Mouse (Mus musculus) embryonic stem cell, embryonic (primary cell): ENCODE measurements around the gene Ssxb5.
"Not testable (repeated sequence)": the region's sequence is repeated elsewhere in the genome, so short reads cannot be mapped to it uniquely, and the experiment has no call there.

Source experiments
- CTCF ChIA-PET, 4 experiments: fragments of 300-600 bp in 2 of 4; fragments of 350-600 bp in 2 of 4; sonication (Branson Sonifier 250); formaldehyde crosslinking; loops; one replicate each; lab custom pipeline; 2022; ENCODE audit warnings: inconsistent platforms in 2 of 4; lab: Charles Lee
- POLR2A ChIA-PET, 4 experiments: fragments of 300-600 bp in 2 of 4; fragments of 350-600 bp in 2 of 4; sonication (Branson Sonifier 250); formaldehyde crosslinking; loops; one replicate each; lab custom pipeline; 2022; ENCODE audit warnings: antibody characterized with exemption in 4 of 4, inconsistent platforms in 1 of 4; lab: Charles Lee

The Ssxb5 gene

DNA sequence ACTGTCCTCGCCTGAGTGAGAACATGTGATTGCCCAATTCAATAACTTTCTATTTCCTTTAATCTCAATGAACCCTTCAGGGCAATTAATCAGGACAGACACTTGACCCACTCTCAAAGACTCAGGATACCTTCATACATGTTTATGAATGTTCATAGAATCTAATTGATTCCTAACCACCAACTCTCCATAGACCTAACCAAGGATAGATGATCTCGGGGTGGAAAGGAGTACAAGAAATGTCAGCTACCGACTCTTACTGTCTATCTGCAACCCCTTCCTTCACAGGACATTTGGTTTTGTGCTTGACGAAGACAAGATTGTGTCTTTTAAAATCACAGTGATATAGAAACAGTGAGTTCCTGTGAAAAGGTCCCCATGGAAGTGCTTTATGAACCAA is at the start of gene Ssxb5:
Gene Ssxb5, plus strand, starts transcription at position 301 of the 400 bp plus-strand sequence.
- POLR2A ChIA-PET, CTCF ChIA-PET: not testable (repeated sequence)

DNA sequence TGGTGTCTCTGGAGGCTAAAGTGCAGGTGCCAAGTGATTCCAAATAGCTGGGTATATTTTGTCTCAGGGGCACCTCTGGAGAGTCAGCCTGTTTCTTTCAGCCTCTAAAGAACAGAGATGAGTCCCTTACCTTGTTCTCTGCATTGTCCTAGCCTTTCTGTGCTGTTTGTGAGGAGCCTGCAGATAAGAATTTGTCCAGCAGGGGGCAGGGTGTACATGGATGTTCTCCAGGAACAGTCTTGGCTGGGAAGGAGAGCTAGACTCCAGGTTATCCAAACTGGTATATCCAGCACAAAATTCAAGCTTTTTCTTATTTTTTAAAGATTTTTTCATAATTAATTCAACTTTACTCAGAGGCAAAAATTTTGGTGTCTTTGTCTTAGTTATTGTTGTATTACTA is 28.6 kb downstream of the Ssxb5 start:
- CTCF ChIA-PET: interaction anchor here in 2 of 4 experiments (0.6 kb wide), 2 partner anchors 110 to 116 kb away, joined by 3 read pairs; no protein-coding TSS in a partner anchor

DNA sequence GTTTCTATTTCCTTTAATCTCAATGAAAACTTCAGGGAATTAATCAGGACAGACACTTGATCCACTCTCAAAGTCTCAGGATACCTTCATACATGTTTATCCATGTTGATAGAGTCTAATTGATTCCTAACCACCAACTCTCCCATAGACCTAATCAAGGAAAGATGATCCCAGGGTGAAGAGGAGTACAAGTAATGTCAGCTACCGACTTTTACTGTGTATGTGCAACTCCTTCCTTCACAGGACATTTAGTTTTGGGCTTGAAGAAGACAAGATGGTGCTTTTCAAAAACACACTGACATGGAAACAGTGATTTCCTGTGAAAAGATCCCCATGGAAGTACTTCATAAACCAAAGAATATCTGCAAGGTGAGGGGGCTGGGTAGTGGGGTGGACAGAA is 40.2 kb downstream of the Ssxb5 start, which contains the start of gene Gm6592:
Gene Gm6592, plus strand, starts transcription at position 301 of the 400 bp plus-strand sequence.
- CTCF ChIA-PET: no interaction called here

More for the DNA sequence above, 28.6 kb downstream of the Ssxb5 start:
- POLR2A ChIA-PET: no interaction called here

DNA sequence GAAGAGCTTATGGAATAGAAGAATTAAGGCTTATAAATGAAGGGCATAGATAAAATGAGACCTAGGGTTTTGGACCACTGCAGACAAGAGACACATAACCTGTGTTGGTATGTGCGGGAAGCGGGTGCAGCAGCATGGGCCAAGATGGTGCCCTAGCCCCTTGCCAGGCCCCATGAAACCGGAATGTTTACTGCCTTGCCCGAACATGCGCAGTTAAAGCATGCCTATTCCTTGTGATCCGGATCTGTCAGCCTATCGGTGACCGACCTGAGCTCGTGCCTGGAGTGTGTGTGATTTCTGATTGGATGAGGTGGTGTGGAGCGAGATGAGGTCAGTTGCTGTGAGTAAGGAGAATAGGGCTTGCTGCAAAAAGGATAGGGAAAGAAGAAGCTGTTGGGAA is 49.0 kb downstream of the Ssxb5 start:
- CTCF ChIA-PET: no interaction called here
- POLR2A ChIA-PET: no interaction called here

More for the DNA sequence above, 40.2 kb downstream of the Ssxb5 start, which contains the start of gene Gm6592:
- POLR2A ChIA-PET: no interaction called here
